Mouse (Mus musculus): ENCODE results near the gene Elac2. TPM values are rescaled to one million over a fixed set of nuclear protein-coding genes. Genes with fewer than 3 reads are reported as not detected.
A peak's percentile ranks its signal among the peaks of the same experiment; 100 is the strongest.

Gene Elac2
- polyA plus RNA-seq, 1 experiment from 2014 or later = 34.1 TPM

DNA sequence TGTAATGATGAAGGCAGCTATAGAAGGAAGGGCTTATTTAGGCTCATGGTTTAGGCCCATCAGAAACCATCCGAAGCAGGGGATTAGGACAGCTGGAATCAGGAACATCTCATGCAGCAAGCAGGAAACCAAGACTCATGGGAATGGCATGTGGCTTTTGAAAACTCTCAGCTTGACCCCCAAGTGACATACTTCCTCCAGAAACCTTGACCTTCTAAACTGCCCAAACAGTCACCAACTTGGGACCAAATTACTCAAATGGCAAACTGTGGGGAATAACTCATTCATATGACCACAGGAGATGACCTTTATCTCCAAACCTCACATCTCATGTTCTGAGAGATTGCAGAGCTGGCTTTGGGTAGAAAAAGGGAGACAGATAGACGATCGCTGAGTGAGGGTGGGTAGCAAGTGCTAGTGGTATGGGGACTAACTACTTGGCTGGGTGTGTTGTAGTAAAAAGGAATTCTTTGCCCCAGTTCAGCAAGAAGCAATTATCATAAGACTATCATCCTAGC is 7.3 kb upstream of the Elac2 start:
- H3K9me3 ChIP-seq = no peaks in the 10 kb centered on the region
- H3K36me3 ChIP-seq = no peaks in the 10 kb centered on the region
- H3K27ac ChIP-seq = no peak overlapping the region
- H3K4me1 ChIP-seq (replicated peaks) = peaks cover 31% of the 10 kb centered on the region
- no peak overlapping the region for H3K9ac ChIP-seq (replicated peaks)
- no peak overlapping the region for H3K4me3 ChIP-seq (replicated peaks)
- H3K27me3 ChIP-seq = peaks cover 25% of the 10 kb centered on the region
- 81% methylated on average over 3 of the region's 3 CpGs for WGBS
- ATAC-seq (ENCODE audit: insufficient number of reproducible peaks, insufficient read depth, low FRiP score, low TSS enrichment, low read depth) = no peak
- no peak overlapping the region for H3K4me2 ChIP-seq

- Histone ChIP-seq H3K4me3 (replicated peaks) (no peak overlapping the region), H3K4me2 (no peak overlapping the region), H3K27ac (no peak overlapping the region), H3K36me3 (no peaks in the 10 kb centered on the region), H3K27me3 (peaks cover 18% of the 10 kb centered on the region), H3K4me1 (replicated peaks) (peaks cover 23% of the 10 kb centered on the region), H3K9me3 (no peaks in the 10 kb centered on the region), H3K9ac (replicated peaks) (no peak overlapping the region)
- 78% methylated on average over 2 of the region's 2 CpGs for WGBS
- no peak for ATAC-seq (ENCODE audit: insufficient number of reproducible peaks, insufficient read depth, low FRiP score, low TSS enrichment, low read depth)
Observed at GRCm38 (mm10) chr11:64972418-64972817, 6.4 kb upstream of the Elac2 start.

GRCm38 (mm10) chr11:64979489-64979845 is 629 bp downstream of the Elac2 start:
- peaks cover 38% of the 10 kb centered on the region for H3K36me3 ChIP-seq
- no peaks in the 10 kb centered on the region for H3K9me3 ChIP-seq
- whole genome bisulfite sequencing = 9% methylated on average over 9 of the region's 9 CpGs
- H3K4me1 ChIP-seq (replicated peaks) = peaks cover 15% of the 10 kb centered on the region
- H3K4me2 ChIP-seq = peak overlapping the region; percentile 88
- ATAC-seq (ENCODE audit: insufficient number of reproducible peaks, insufficient read depth, low FRiP score, low TSS enrichment, low read depth) = no peak
- peak overlapping the region; percentile 72 for H3K9ac ChIP-seq (replicated peaks)
- peak overlapping the region; percentile 88 for H3K4me3 ChIP-seq (replicated peaks)
- H3K27me3 ChIP-seq = no peaks in the 10 kb centered on the region; the same call in 1 of the 2 replicates
- H3K27ac ChIP-seq = no peak overlapping the region

GRCm38 (mm10) chr11:64988556-64988955 is 9.7 kb downstream of the Elac2 start:
- Histone ChIP-seq H3K9ac (replicated peaks) (no peak overlapping the region), H3K36me3 (peaks cover 98% of the 10 kb centered on the region), H3K4me1 (replicated peaks) (no peaks in the 10 kb centered on the region), H3K4me2 (no peak overlapping the region), H3K9me3 (no peaks in the 10 kb centered on the region), H3K27me3 (no peaks in the 10 kb centered on the region), H3K4me3 (replicated peaks) (no peak overlapping the region), H3K27ac (no peak overlapping the region)
- WGBS = 90% methylated on average over 2 of the region's 2 CpGs
- ATAC-seq (ENCODE audit: insufficient number of reproducible peaks, insufficient read depth, low FRiP score, low TSS enrichment, low read depth) = no peak

DNA sequence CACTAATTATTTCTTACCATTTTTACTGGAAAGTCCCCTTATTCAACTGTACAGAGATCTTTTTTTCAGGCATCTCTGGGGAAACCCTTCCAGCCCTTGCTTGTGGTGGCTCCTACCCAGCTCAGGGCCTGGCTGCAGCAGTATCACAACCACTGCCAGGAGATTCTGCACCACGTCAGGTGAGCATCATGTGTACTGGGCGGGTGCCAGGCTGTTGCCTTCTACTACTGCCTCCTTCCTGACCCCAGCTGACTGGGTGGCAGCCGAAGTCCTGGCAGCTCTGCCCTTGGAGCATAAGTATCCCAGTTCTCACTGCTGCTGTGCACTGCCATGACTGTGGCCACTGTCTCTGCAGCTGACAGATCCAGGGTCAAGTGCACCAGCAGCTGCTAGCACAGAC is 19.6 kb downstream of the Elac2 start:
- Histone ChIP-seq H3K27ac (no peak overlapping the region), H3K9me3 (no peaks in the 10 kb centered on the region), H3K27me3 (no peaks in the 10 kb centered on the region), H3K4me3 (replicated peaks) (no peak overlapping the region), H3K36me3 (peaks cover 90% of the 10 kb centered on the region), H3K4me2 (no peak overlapping the region), H3K4me1 (replicated peaks) (no peaks in the 10 kb centered on the region), H3K9ac (replicated peaks) (no peak overlapping the region)
- 89% methylated on average over 3 of the region's 3 CpGs for WGBS
- no peak for ATAC-seq (ENCODE audit: insufficient number of reproducible peaks, insufficient read depth, low FRiP score, low TSS enrichment, low read depth)

GRCm38 (mm10) chr11:64999685-65000084 is 20.8 kb downstream of the Elac2 start:
- no peaks in the 10 kb centered on the region for H3K9me3 ChIP-seq
- no peaks in the 10 kb centered on the region for H3K27me3 ChIP-seq
- ATAC-seq (ENCODE audit: insufficient number of reproducible peaks, insufficient read depth, low FRiP score, low TSS enrichment, low read depth) = no peak
- peaks cover 89% of the 10 kb centered on the region for H3K36me3 ChIP-seq
- no peaks in the 10 kb centered on the region for H3K4me1 ChIP-seq (replicated peaks)
- no peak overlapping the region for H3K9ac ChIP-seq (replicated peaks)
- no peak overlapping the region for H3K4me3 ChIP-seq (replicated peaks)
- no peak overlapping the region for H3K4me2 ChIP-seq
- no peak overlapping the region for H3K27ac ChIP-seq
- 87% methylated on average over 5 of the region's 5 CpGs for WGBS

- peaks cover 78% of the 10 kb centered on the region for H3K36me3 ChIP-seq
- WGBS = 91% methylated on average over 14 of the region's 14 CpGs
- H3K9me3 ChIP-seq = no peaks in the 10 kb centered on the region
Observed at GRCm38 (mm10) chr11:65001729-65002128, 22.9 kb downstream of the Elac2 start.

DNA sequence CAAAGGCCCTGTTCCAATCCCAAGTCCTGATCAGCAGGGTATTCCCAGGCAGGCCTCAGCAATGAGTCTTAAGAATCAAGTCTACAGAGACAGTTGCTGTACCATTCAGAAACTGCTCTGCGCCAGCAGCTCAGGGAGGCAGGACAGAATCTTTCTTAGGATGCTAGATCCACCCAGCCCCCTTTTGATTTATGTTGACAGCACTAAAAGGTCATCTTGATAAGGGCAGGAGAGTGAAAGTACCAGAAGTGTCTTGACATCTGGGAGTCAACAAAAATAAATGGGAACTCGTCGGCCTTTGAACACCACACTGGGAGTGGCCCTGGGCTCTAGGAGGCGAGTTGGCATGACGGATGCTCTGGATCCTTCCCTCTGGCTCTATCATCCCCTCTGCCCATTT is 24.8 kb downstream of the Elac2 start:
- no peak overlapping the region for H3K9ac ChIP-seq (replicated peaks)
- H3K36me3 ChIP-seq = peaks cover 64% of the 10 kb centered on the region
- H3K4me1 ChIP-seq (replicated peaks) = no peaks in the 10 kb centered on the region
- ATAC-seq (ENCODE audit: insufficient number of reproducible peaks, insufficient read depth, low FRiP score, low TSS enrichment, low read depth) = no peak
- no peak overlapping the region for H3K4me2 ChIP-seq
- H3K27ac ChIP-seq = no peak overlapping the region
- H3K4me3 ChIP-seq (replicated peaks) = no peak overlapping the region
- no peaks in the 10 kb centered on the region for H3K9me3 ChIP-seq
- no peaks in the 10 kb centered on the region for H3K27me3 ChIP-seq
- WGBS = 42% methylated on average over 5 of the region's 5 CpGs

More at GRCm38 (mm10) chr11:65001729-65002128, 22.9 kb downstream of the Elac2 start:
- H3K4me3 ChIP-seq (replicated peaks) = no peak overlapping the region
- no peaks in the 10 kb centered on the region for H3K4me1 ChIP-seq (replicated peaks)
- H3K27me3 ChIP-seq = no peaks in the 10 kb centered on the region
- no peak overlapping the region for H3K27ac ChIP-seq
- no peak overlapping the region for H3K9ac ChIP-seq (replicated peaks)
- H3K4me2 ChIP-seq = no peak overlapping the region
- ATAC-seq (ENCODE audit: insufficient number of reproducible peaks, insufficient read depth, low FRiP score, low TSS enrichment, low read depth) = no peak

DNA sequence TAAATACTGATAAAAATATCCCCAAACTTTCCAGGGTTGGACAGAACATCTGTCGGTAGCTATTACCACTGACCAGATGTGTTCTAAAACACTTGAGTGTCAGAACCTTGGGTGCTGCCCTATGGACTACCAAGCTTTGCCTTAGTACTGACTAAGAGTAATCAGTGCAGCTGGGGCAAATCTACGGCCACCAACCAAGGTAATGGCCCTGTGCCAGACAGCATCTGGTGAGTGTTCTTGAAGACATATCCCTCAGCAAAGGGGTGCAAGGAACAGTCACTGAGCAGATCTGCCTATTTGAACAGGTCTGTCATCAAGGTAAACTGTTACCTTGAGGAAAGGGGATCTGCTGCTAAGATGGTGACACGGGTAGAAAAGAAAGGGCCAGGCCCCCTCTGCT is 26.0 kb downstream of the Elac2 start:
- peaks cover 52% of the 10 kb centered on the region for H3K36me3 ChIP-seq
- ATAC-seq (ENCODE audit: insufficient number of reproducible peaks, insufficient read depth, low FRiP score, low TSS enrichment, low read depth) = no peak

DNA sequence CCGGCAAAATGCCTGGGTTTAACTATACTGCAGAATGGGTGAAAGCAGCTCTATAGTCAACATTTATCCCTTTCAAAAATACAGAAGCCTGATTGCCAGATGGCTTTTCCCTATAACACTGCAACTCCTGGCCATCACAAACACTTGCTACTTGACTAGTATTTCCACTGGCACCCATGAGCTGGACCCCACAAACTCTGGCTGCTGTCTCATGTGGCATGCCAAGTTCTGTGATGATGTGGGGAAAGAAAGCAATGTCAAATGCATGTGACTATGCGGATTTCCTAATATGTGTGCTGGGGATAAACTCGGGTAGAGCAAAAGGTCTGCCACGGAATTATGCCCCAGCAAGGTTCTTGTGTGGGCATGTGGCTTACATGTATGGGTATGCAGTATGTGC is 27.2 kb downstream of the Elac2 start:
- no peak overlapping the region for H3K27ac ChIP-seq
- no peaks in the 10 kb centered on the region for H3K4me1 ChIP-seq (replicated peaks)
- WGBS = 90% methylated on average over 4 of the region's 4 CpGs
- no peaks in the 10 kb centered on the region for H3K27me3 ChIP-seq
- H3K9ac ChIP-seq (replicated peaks) = no peak overlapping the region
- H3K9me3 ChIP-seq = no peaks in the 10 kb centered on the region
- H3K36me3 ChIP-seq = peaks cover 39% of the 10 kb centered on the region
- no peak overlapping the region for H3K4me2 ChIP-seq
- ATAC-seq (ENCODE audit: insufficient number of reproducible peaks, insufficient read depth, low FRiP score, low TSS enrichment, low read depth) = no peak
- H3K4me3 ChIP-seq (replicated peaks) = no peak overlapping the region

More for the DNA sequence above, 26.0 kb downstream of the Elac2 start:
- 82% methylated on average over 3 of the region's 3 CpGs for WGBS
- no peaks in the 10 kb centered on the region for H3K4me1 ChIP-seq (replicated peaks)
- H3K9ac ChIP-seq (replicated peaks) = no peak overlapping the region
- no peak overlapping the region for H3K4me3 ChIP-seq (replicated peaks)
- no peak overlapping the region for H3K27ac ChIP-seq
- H3K27me3 ChIP-seq = no peaks in the 10 kb centered on the region
- no peak overlapping the region for H3K4me2 ChIP-seq
- H3K9me3 ChIP-seq = no peaks in the 10 kb centered on the region

DNA sequence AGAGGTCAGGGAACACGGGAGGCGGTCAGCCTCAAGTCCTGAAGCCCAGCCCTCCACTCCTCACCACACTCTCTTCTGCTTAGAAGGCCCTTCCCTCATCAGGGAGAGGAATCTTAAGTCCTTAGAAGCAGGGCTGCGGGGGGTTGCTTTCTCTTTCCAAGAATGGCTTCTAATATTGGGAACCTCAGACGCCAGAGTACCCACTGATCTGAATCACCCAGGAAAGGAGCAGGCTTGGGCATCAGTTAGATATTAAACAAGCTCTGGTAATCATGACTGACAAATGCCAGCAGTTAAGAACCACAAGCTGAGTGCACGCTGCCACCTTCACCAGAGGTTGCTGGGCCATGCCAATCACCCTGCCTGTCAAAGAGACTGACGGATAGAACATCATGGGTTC is 35.1 kb downstream of the Elac2 start:
- Histone ChIP-seq H3K4me3 (replicated peaks) (no peak overlapping the region), H3K27ac (no peak overlapping the region), H3K9ac (replicated peaks) (no peak overlapping the region), H3K27me3 (no peaks in the 10 kb centered on the region), H3K9me3 (no peaks in the 10 kb centered on the region), H3K4me1 (replicated peaks) (no peaks in the 10 kb centered on the region), H3K36me3 (no peaks in the 10 kb centered on the region), H3K4me2 (no peak overlapping the region)
- 72% methylated on average over 6 of the region's 6 CpGs for WGBS
- no peak for ATAC-seq (ENCODE audit: insufficient number of reproducible peaks, insufficient read depth, low FRiP score, low TSS enrichment, low read depth)

GRCm38 (mm10) chr11:65016754-65017153 is 37.9 kb downstream of the Elac2 start:
- H3K9me3 ChIP-seq = no peaks in the 10 kb centered on the region
- no peak overlapping the region for H3K9ac ChIP-seq (replicated peaks)
- H3K4me1 ChIP-seq (replicated peaks) = no peaks in the 10 kb centered on the region
- H3K4me3 ChIP-seq (replicated peaks) = no peak overlapping the region
- no peaks in the 10 kb centered on the region for H3K27me3 ChIP-seq
- H3K36me3 ChIP-seq = no peaks in the 10 kb centered on the region
- H3K4me2 ChIP-seq = no peak overlapping the region
- H3K27ac ChIP-seq = no peak overlapping the region
- ATAC-seq (ENCODE audit: insufficient number of reproducible peaks, insufficient read depth, low FRiP score, low TSS enrichment, low read depth) = no peak
- whole genome bisulfite sequencing = 95% methylated on average over 1 of the region's 1 CpGs
